Mouse (Mus musculus) midbrain, embryonic 14.5 days (tissue): Measurements from ENCODE around the gene Zbtb40. TPM values are rescaled to one million over a fixed set of nuclear protein-coding genes. Genes with fewer than 3 reads are reported as not detected.

ENCODE experiments used
- ATAC-seq: fragments of 200-750 bp; cut with Nextera tagmentation; 2 replicates; pipeline ENCODE4 v1.8.0; 2017; ENCODE audit warnings: moderate number of reproducible peaks, moderate library complexity; ENCODE audit not compliant: low FRiP score, low TSS enrichment
- DNase-seq: peaks from one replicate; pipeline ENCODE4 v3.0.0-alpha.2; 2015
- H3K27ac ChIP-seq: fragments of 300-500 bp; sonication (generic); replicated peaks from 2 replicates; pipeline ENCODE4 v1.5.1; 2014; ENCODE audit warnings: mild to moderate bottlenecking, low read depth, low read length, moderate library complexity
- H3K27me3 ChIP-seq: fragments of 300-500 bp; sonication (generic); 2 replicates; pipeline ENCODE4 v1.6.1; 2014; ENCODE audit warnings: low read length, control low read depth, mixed read lengths; ENCODE audit not compliant: control insufficient read depth, insufficient read depth
- H3K36me3 ChIP-seq: fragments of 300-500 bp; sonication (generic); 2 replicates; pipeline ENCODE4 v1.6.1; 2014; ENCODE audit warnings: low read length, control low read depth; ENCODE audit not compliant: control insufficient read depth, insufficient read depth
- H3K4me1 ChIP-seq: fragments of 300-500 bp; sonication (generic); 2 replicates; pipeline ENCODE4 v1.6.1; 2014; ENCODE audit warnings: mild to moderate bottlenecking, antibody characterized with exemption, low read length, control low read depth; ENCODE audit not compliant: control insufficient read depth, insufficient read depth
- H3K4me2 ChIP-seq: fragments of 300-500 bp; sonication (generic); 2 replicates; pipeline ENCODE4 v1.6.1; 2014; ENCODE audit warnings: mild to moderate bottlenecking, low read length, moderate library complexity
- H3K4me3 ChIP-seq: fragments of 300-500 bp; sonication (generic); replicated peaks from 2 replicates; pipeline ENCODE4 v1.5.1; 2014; ENCODE audit warnings: low read depth, low read length
- H3K9ac ChIP-seq: fragments of 300-500 bp; sonication (generic); replicated peaks from 2 replicates; pipeline ENCODE4 v1.6.1; 2014; ENCODE audit warnings: mild to moderate bottlenecking, low read length, moderate library complexity
- H3K9me3 ChIP-seq: fragments of 300-500 bp; sonication (generic); 2 replicates; pipeline ENCODE4 v1.6.1; 2016; ENCODE audit warnings: low read length, control low read depth, mixed read lengths; ENCODE audit not compliant: control insufficient read depth
- WGBS: fragments of 180-500 bp; shearing (Covaris S2); extraction: QIAGEN DNeasy Blood & Tissue Kit; methylation state at CpG from one replicate; pipeline ENCODE4 v1.1.7; 2014; 5-methylcytosine and 5-hydroxymethylcytosine counted together
- polyA plus RNA-seq: library from polyadenylated mRNA; unstranded; fragments of >200 nt; fragmentation: Nextera tagmentation; extraction: Ambion mirVana; gene quantifications from 2 replicates; pipeline ENCODE4 v1.2.1, GENCODE M21; 2014

The Zbtb40 gene
- polyA plus RNA-seq, 1 experiment from 2014 or later = 4.3 TPM

- Histone ChIP-seq H3K27ac (no peak overlapping the region), H3K9me3 (no peaks in the 10 kb centered on the region), H3K4me2 (no peak overlapping the region), H3K4me1 (peaks cover 46% of the 10 kb centered on the region), H3K27me3 (peaks cover 64% of the 10 kb centered on the region), H3K9ac (no peak overlapping the region), H3K4me3 (no peak overlapping the region), H3K36me3 (no peaks in the 10 kb centered on the region)
- ATAC-seq (no peak), DNase-seq (no peak)
- 40% methylated on average over 4 of the region's 4 CpGs for WGBS
Measured at GRCm38 (mm10) chr4:136962447-136962846, 86.2 kb downstream of the Zbtb40 start.

- H3K4me2 ChIP-seq = no peak overlapping the region
- no peak overlapping the region for H3K9ac ChIP-seq
- H3K9me3 ChIP-seq = no peaks in the 10 kb centered on the region
- H3K27ac ChIP-seq = no peak overlapping the region
- peaks cover 46% of the 10 kb centered on the region for H3K4me1 ChIP-seq
- H3K4me3 ChIP-seq = no peak overlapping the region
- WGBS = 32% methylated on average over 4 of the region's 4 CpGs
- ATAC-seq (no peak), DNase-seq (no peak)
- H3K27me3 ChIP-seq = peaks cover 69% of the 10 kb centered on the region
- no peaks in the 10 kb centered on the region for H3K36me3 ChIP-seq
Measured at GRCm38 (mm10) chr4:136961642-136962285, 86.8 kb downstream of the Zbtb40 start.

GRCm38 (mm10) chr4:136960581-136960980 lies 88.0 kb downstream of the Zbtb40 start:
- Histone ChIP-seq H3K4me3 (no peak overlapping the region), H3K36me3 (no peaks in the 10 kb centered on the region), H3K9me3 (no peaks in the 10 kb centered on the region), H3K4me2 (no peak overlapping the region), H3K27me3 (peaks cover 77% of the 10 kb centered on the region), H3K4me1 (peaks cover 41% of the 10 kb centered on the region), H3K9ac (no peak overlapping the region), H3K27ac (no peak overlapping the region)
- ATAC-seq = no peak
- DNase-seq = no peak
- WGBS = 89% methylated on average over 9 of the region's 9 CpGs

- Histone ChIP-seq H3K4me1 (peaks cover 38% of the 10 kb centered on the region), H3K36me3 (no peaks in the 10 kb centered on the region), H3K9me3 (no peaks in the 10 kb centered on the region), H3K4me2 (no peak overlapping the region), H3K9ac (no peak overlapping the region), H3K27ac (no peak overlapping the region), H3K27me3 (peaks cover 82% of the 10 kb centered on the region), H3K4me3 (no peak overlapping the region)
- no peak for DNase-seq
- 60% methylated on average over 3 of the region's 3 CpGs for WGBS
- ATAC-seq = no peak
Measured at GRCm38 (mm10) chr4:136960068-136960467, 88.5 kb downstream of the Zbtb40 start.

GRCm38 (mm10) chr4:136956751-136957446 lies 91.7 kb downstream of the Zbtb40 start, which contains the start of gene Epha8:
Epha8 (minus strand) TSS chr4:136956816.
- Histone ChIP-seq H3K27me3 (peaks cover 86% of the 10 kb centered on the region), H3K4me1 (peaks cover 20% of the 10 kb centered on the region), H3K36me3 (no peaks in the 10 kb centered on the region), H3K9me3 (no peaks in the 10 kb centered on the region), H3K4me2 (peak within 1 kb of the TSS; percentile 81), H3K27ac (0 out of 2 replicates have a peak within 1 kb of the TSS, but pooled peaks have one; percentile 20), H3K4me3 (peak within 1 kb of the TSS; percentile 44), H3K9ac (peak within 1 kb of the TSS; percentile 66)
- ATAC-seq = peak; percentile 43; the same call in 1 of the 2 replicates
- peak; percentile 80 for DNase-seq
- 3% methylated on average over 74 of the region's 75 CpGs for WGBS

- 49% methylated on average over 6 of the region's 6 CpGs for WGBS
- no peak overlapping the region for H3K27ac ChIP-seq
- H3K4me1 ChIP-seq = peaks cover 17% of the 10 kb centered on the region
- H3K4me3 ChIP-seq = 0 out of 2 replicates have a peak overlapping the region, but pooled peaks have one; percentile 3
- DNase-seq (no peak), ATAC-seq (no peak)
- H3K9me3 ChIP-seq = no peaks in the 10 kb centered on the region
- H3K9ac ChIP-seq = no peak overlapping the region
- H3K4me2 ChIP-seq = peak overlapping the region; percentile 81
- no peaks in the 10 kb centered on the region for H3K36me3 ChIP-seq
- H3K27me3 ChIP-seq = peaks cover 82% of the 10 kb centered on the region
Measured at GRCm38 (mm10) chr4:136954562-136954961, 94.0 kb downstream of the Zbtb40 start.

- H3K27me3 ChIP-seq = peaks cover 42% of the 10 kb centered on the region
- ATAC-seq (no peak), DNase-seq (no peak)
- no peaks in the 10 kb centered on the region for H3K36me3 ChIP-seq
- no peak overlapping the region for H3K4me3 ChIP-seq
- 30% methylated on average over 10 of the region's 10 CpGs for WGBS
- H3K4me2 ChIP-seq = no peak overlapping the region
- no peak overlapping the region; the same call in 1 of the 2 replicates for H3K9ac ChIP-seq
- H3K9me3 ChIP-seq = no peaks in the 10 kb centered on the region
- no peak overlapping the region for H3K27ac ChIP-seq
- peaks cover 9% of the 10 kb centered on the region for H3K4me1 ChIP-seq
Measured at GRCm38 (mm10) chr4:136949266-136949989, 99.2 kb downstream of the Zbtb40 start.

GRCm38 (mm10) chr4:136945397-136945796 lies 103.2 kb downstream of the Zbtb40 start:
- Histone ChIP-seq H3K36me3 (no peaks in the 10 kb centered on the region), H3K4me2 (no peak overlapping the region), H3K9me3 (no peaks in the 10 kb centered on the region), H3K9ac (no peak overlapping the region), H3K27ac (no peak overlapping the region), H3K4me1 (peaks cover 19% of the 10 kb centered on the region), H3K4me3 (no peak overlapping the region), H3K27me3 (peaks cover 31% of the 10 kb centered on the region)
- DNase-seq (no peak), ATAC-seq (no peak)
- WGBS = 64% methylated on average over 17 of the region's 17 CpGs
